9 mouse cellular contexts compared by ENCODE assay signal in the genomic region with DNA sequence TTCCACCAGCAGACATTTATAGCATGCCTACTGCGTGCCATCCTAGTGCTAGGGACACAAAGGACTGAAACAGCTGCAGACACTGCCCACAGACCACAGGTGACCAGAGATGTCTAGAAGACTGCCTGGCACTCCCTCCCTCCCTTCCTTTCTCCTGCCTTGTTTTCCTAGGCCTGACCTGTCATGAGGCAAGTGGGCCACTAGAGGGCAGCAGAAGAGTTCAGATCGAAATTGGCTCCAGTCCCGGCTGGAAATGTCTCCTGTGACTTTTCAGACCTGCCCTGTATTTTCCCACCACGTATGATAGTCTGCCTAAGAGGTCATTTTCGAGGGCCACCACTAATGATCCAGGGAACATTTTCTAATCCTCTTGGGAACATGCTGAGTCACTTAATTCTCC. TPM values are rescaled to one million over a fixed set of nuclear protein-coding genes. Genes with fewer than 3 reads are reported as not detected.
DNase-seq lines count a peak whose midpoint lies in the region; ATAC-seq lines count a peak whose summit lies in the region.
"Had no signal": no experiment of that assay in that cellular context is flagged by ENCODE, and none has a peak within 500 bp of the region (broad histone marks: within the 10 kb centered on the region; RNA-seq: fewer than 3 reads in every experiment).

No protein-coding gene starts in this region.

- H3K27me3 ChIP-seq in intestine, embryonic 15.5 days (replicated peaks): no peaks in the 10 kb centered on the region
- no peaks in the 10 kb centered on the region for H3K27me3 ChIP-seq in midbrain, embryonic 14.5 days (ENCODE audit: control insufficient read depth, insufficient read depth, low read length)
- H3K27me3 ChIP-seq: stomach, embryonic 15.5 days had no signal

- peak; percentile 72 for DNase-seq in CD4-positive, CD25-positive, alpha-beta regulatory T cell, adult 2 months (ENCODE audit: low read depth, low spot score)
- DNase-seq in embryo, embryonic 10 days (ENCODE audit: low spot score): peak; percentile 90
- DNase-seq in gastrocnemius, postnatal 36 days: peak; percentile 63 to 67
- DNase-seq in left cerebral cortex, postnatal 14 days (ENCODE audit: low spot score in 2 of 2): peak; percentile 82 to 84
- DNase-seq in midbrain, embryonic 14.5 days: peak; percentile 91
- DNase-seq in spleen, postnatal 10 days (ENCODE audit: low spot score in 2 of 2): peak; percentile 51 to 77

- ATAC-seq in CD4-positive, CD25-positive, alpha-beta regulatory T cell, adult 4 months: no peak
- ATAC-seq in intestine, embryonic 15.5 days: peak; percentile 48
- no peak for ATAC-seq in midbrain, embryonic 14.5 days (ENCODE audit: low FRiP score, low TSS enrichment)

- intact Hi-C loops in gastrocnemius, postnatal 36 days (cut with DNase I): no loop called here
- intact Hi-C loops in left cerebral cortex, postnatal 14 days (cut with DNase I): no loop called here

- no peaks in the 10 kb centered on the region for H3K4me1 ChIP-seq in intestine, embryonic 15.5 days (replicated peaks)
- no peaks in the 10 kb centered on the region for H3K4me1 ChIP-seq in midbrain, embryonic 14.5 days (ENCODE audit: control insufficient read depth, insufficient read depth, low read length)
- H3K4me1 ChIP-seq: stomach, embryonic 15.5 days had no signal

- H3K9ac ChIP-seq in intestine, embryonic 15.5 days: no peak overlapping the region
- no peak overlapping the region for H3K9ac ChIP-seq in midbrain, embryonic 14.5 days (replicated peaks; ENCODE audit: low read length)
- H3K9ac ChIP-seq: stomach, embryonic 15.5 days had no signal

- 3% methylated on average over 5 of the region's 5 CpGs for WGBS in intestine, embryonic 15.5 days
- WGBS in midbrain, embryonic 14.5 days: 5% methylated on average over 5 of the region's 5 CpGs

- H3K36me3 ChIP-seq in intestine, embryonic 15.5 days: peaks cover 3% of the 10 kb centered on the region; the same call in 1 of the 2 replicates
- 0 out of 2 replicates have a peak, but pooled peaks cover under 1% of the 10 kb centered on the region for H3K36me3 ChIP-seq in midbrain, embryonic 14.5 days (ENCODE audit: control insufficient read depth, insufficient read depth, low read length)
- H3K36me3 ChIP-seq: stomach, embryonic 15.5 days had no signal

- no peak overlapping the region for H3K27ac ChIP-seq in intestine, embryonic 15.5 days
- H3K27ac ChIP-seq in midbrain, embryonic 14.5 days (replicated peaks; ENCODE audit: low read depth, low read length): no peak overlapping the region; the same call in 1 of the 2 replicates
- H3K27ac ChIP-seq: stomach, embryonic 15.5 days had no signal

- no peaks in the 10 kb centered on the region for H3K9me3 ChIP-seq in intestine, embryonic 15.5 days
- H3K9me3 ChIP-seq in midbrain, embryonic 14.5 days (ENCODE audit: control insufficient read depth, low read length): no peaks in the 10 kb centered on the region
- H3K9me3 ChIP-seq: stomach, embryonic 15.5 days had no signal

- no peak overlapping the region for H3K4me2 ChIP-seq in intestine, embryonic 15.5 days (replicated peaks)
- H3K4me2 ChIP-seq in midbrain, embryonic 14.5 days (ENCODE audit: low read length): no peak overlapping the region
- H3K4me2 ChIP-seq: stomach, embryonic 15.5 days had no signal

- H3K4me3 ChIP-seq in intestine, embryonic 15.5 days (replicated peaks): no peak overlapping the region
- no peak overlapping the region for H3K4me3 ChIP-seq in midbrain, embryonic 14.5 days (replicated peaks; ENCODE audit: low read depth, low read length)
- H3K4me3 ChIP-seq: stomach, embryonic 15.5 days had no signal

RNA-seq across cellular contexts. Expression of gene Gm4353, which starts 47.6 kb away (rescaled TPM):
- polyA plus RNA-seq in CD4-positive, CD25-positive, alpha-beta regulatory T cell, adult 4 months (2017; shearing (Covaris generic)): 1 to 10 TPM in 1 of 2 experiments, under 1 TPM in 1; 0.87 to 1.9 TPM
- total RNA-seq in gastrocnemius, postnatal 36 days (2021): 1 to 10 TPM; 1.7 to 1.8 TPM
- 0.44 and 0.62 TPM in 2 replicates for polyA plus RNA-seq in intestine, embryonic 15.5 days (2015; fragmentation: Nextera tagmentation; extraction: Ambion mirVana)
- 1 to 10 TPM; 3.1 to 3.6 TPM for total RNA-seq in left cerebral cortex, postnatal 14 days (2021)
- polyA plus RNA-seq in midbrain, embryonic 14.5 days (2014; fragmentation: Nextera tagmentation; extraction: Ambion mirVana): 0.45 and 1.3 TPM in 2 replicates
